Mouse (Mus musculus) embryonic facial prominence, embryonic 12.5 days (tissue): Measurements from ENCODE around the gene Wasf3. TPM values are rescaled to one million over a fixed set of nuclear protein-coding genes. Genes with fewer than 3 reads are reported as not detected.

Experiments
- ATAC-seq: fragments of 200-750 bp; cut with Nextera tagmentation; 2 replicates; pipeline ENCODE4 v1.8.0; 2017; ENCODE audit not compliant: insufficient number of reproducible peaks, insufficient read depth, low FRiP score, low TSS enrichment
- H3K27ac ChIP-seq: fragments of 300-500 bp; sonication (generic); 2 replicates; pipeline ENCODE4 v1.5.1; 2016; ENCODE audit warnings: mild to moderate bottlenecking
- H3K27me3 ChIP-seq: fragments of 300-500 bp; sonication (generic); 2 replicates; pipeline ENCODE4 v1.6.1; 2016; ENCODE audit warnings: mild to moderate bottlenecking, moderate library complexity
- H3K36me3 ChIP-seq: fragments of 300-500 bp; sonication (generic); 2 replicates; pipeline ENCODE4 v1.6.1; 2016; ENCODE audit warnings: mild to moderate bottlenecking
- H3K4me1 ChIP-seq: fragments of 300-500 bp; sonication (generic); 2 replicates; pipeline ENCODE4 v1.6.1; 2016
- H3K4me2 ChIP-seq: fragments of 300-500 bp; sonication (generic); replicated peaks from 2 replicates; pipeline ENCODE4 v1.6.1; 2016; ENCODE audit warnings: mild to moderate bottlenecking, moderate library complexity
- H3K4me3 ChIP-seq: fragments of 300-500 bp; sonication (generic); 2 replicates; pipeline ENCODE4 v1.5.1; 2016; ENCODE audit warnings: mild to moderate bottlenecking
- H3K9ac ChIP-seq: fragments of 300-500 bp; sonication (generic); 2 replicates; pipeline ENCODE4 v1.6.1; 2016; ENCODE audit warnings: mild to moderate bottlenecking, moderate library complexity
- H3K9me3 ChIP-seq: fragments of 300-500 bp; sonication (generic); 2 replicates; pipeline ENCODE4 v1.6.1; 2016; ENCODE audit warnings: mild to moderate bottlenecking, moderate library complexity
- WGBS: fragments of 180-500 bp; shearing (Covaris S2); methylation state at CpG from one replicate; pipeline ENCODE4 v1.1.7; 2016; 5-methylcytosine and 5-hydroxymethylcytosine counted together
- polyA plus RNA-seq: library from polyadenylated mRNA; unstranded; fragments of >200 nt; fragmentation: Nextera tagmentation; extraction: Ambion mirVana; gene quantifications from 2 replicates; pipeline ENCODE4 v1.2.1, GENCODE M21; 2016

Wasf3 gene
- polyA plus RNA-seq, 1 experiment from 2014 or later: 5.4 TPM

- Histone ChIP-seq H3K4me3 (no peak overlapping the region), H3K9me3 (no peaks in the 10 kb centered on the region), H3K9ac (no peak overlapping the region), H3K4me1 (no peaks in the 10 kb centered on the region), H3K27me3 (no peaks in the 10 kb centered on the region), H3K4me2 (no peak overlapping the region), H3K27ac (no peak overlapping the region), H3K36me3 (no peaks in the 10 kb centered on the region)
- WGBS: 72% methylated on average over 8 of the region's 8 CpGs
- ATAC-seq: no peak
Measured at GRCm38 (mm10) chr5:146424711-146425326, 40.0 kb downstream of the Wasf3 start.

- 92% methylated on average over 4 of the region's 4 CpGs for WGBS
- Histone ChIP-seq H3K4me1 (no peaks in the 10 kb centered on the region), H3K27me3 (no peaks in the 10 kb centered on the region), H3K4me2 (no peak overlapping the region), H3K9ac (no peak overlapping the region), H3K27ac (no peak overlapping the region), H3K9me3 (no peaks in the 10 kb centered on the region), H3K4me3 (no peak overlapping the region), H3K36me3 (no peaks in the 10 kb centered on the region)
- no peak for ATAC-seq
Measured at GRCm38 (mm10) chr5:146425656-146426055, 40.9 kb downstream of the Wasf3 start.

- ATAC-seq: no peak
- WGBS: 41% methylated on average over 4 of the region's 4 CpGs
- no peaks in the 10 kb centered on the region for H3K9me3 ChIP-seq
Measured at GRCm38 (mm10) chr5:146428109-146428508, 43.3 kb downstream of the Wasf3 start.

GRCm38 (mm10) chr5:146431821-146432220 is 47.0 kb downstream of the Wasf3 start:
- Histone ChIP-seq H3K27me3 (no peaks in the 10 kb centered on the region), H3K4me3 (no peak overlapping the region), H3K9ac (no peak overlapping the region), H3K4me1 (no peaks in the 10 kb centered on the region), H3K9me3 (no peaks in the 10 kb centered on the region), H3K4me2 (no peak overlapping the region), H3K27ac (no peak overlapping the region), H3K36me3 (no peaks in the 10 kb centered on the region)
- WGBS: 85% methylated on average over 3 of the region's 3 CpGs
- 0 out of 2 replicates have a peak, but pooled peaks have one; percentile 41 for ATAC-seq

More at GRCm38 (mm10) chr5:146428109-146428508, 43.3 kb downstream of the Wasf3 start:
- Histone ChIP-seq H3K36me3 (no peaks in the 10 kb centered on the region), H3K27me3 (no peaks in the 10 kb centered on the region), H3K4me2 (no peak overlapping the region), H3K27ac (no peak overlapping the region), H3K4me1 (no peaks in the 10 kb centered on the region), H3K9ac (no peak overlapping the region), H3K4me3 (no peak overlapping the region)

GRCm38 (mm10) chr5:146432476-146432875 is 47.7 kb downstream of the Wasf3 start:
- no peak overlapping the region for H3K4me2 ChIP-seq
- H3K27ac ChIP-seq: no peak overlapping the region
- H3K36me3 ChIP-seq: no peaks in the 10 kb centered on the region
- WGBS: 92% methylated on average over 6 of the region's 6 CpGs
- H3K4me3 ChIP-seq: no peak overlapping the region
- no peaks in the 10 kb centered on the region for H3K27me3 ChIP-seq
- H3K9me3 ChIP-seq: no peaks in the 10 kb centered on the region
- H3K4me1 ChIP-seq: no peaks in the 10 kb centered on the region
- ATAC-seq: no peak
- H3K9ac ChIP-seq: no peak overlapping the region

- H3K27me3 ChIP-seq: no peaks in the 10 kb centered on the region
- no peak overlapping the region for H3K4me2 ChIP-seq
- ATAC-seq: no peak
- no peaks in the 10 kb centered on the region for H3K9me3 ChIP-seq
- H3K27ac ChIP-seq: no peak overlapping the region
- H3K4me1 ChIP-seq: no peaks in the 10 kb centered on the region
- 94% methylated on average over 16 of the region's 16 CpGs for WGBS
- no peak overlapping the region for H3K4me3 ChIP-seq
- peaks cover 8% of the 10 kb centered on the region; the same call in 1 of the 2 replicates for H3K36me3 ChIP-seq
- H3K9ac ChIP-seq: no peak overlapping the region
Measured at GRCm38 (mm10) chr5:146435316-146435715, 50.5 kb downstream of the Wasf3 start.

GRCm38 (mm10) chr5:146436796-146437195 is 52.0 kb downstream of the Wasf3 start:
- Histone ChIP-seq H3K4me1 (no peaks in the 10 kb centered on the region), H3K4me2 (no peak overlapping the region), H3K27me3 (no peaks in the 10 kb centered on the region), H3K9ac (no peak overlapping the region), H3K4me3 (no peak overlapping the region), H3K36me3 (peaks cover 8% of the 10 kb centered on the region; the same call in 1 of the 2 replicates), H3K27ac (no peak overlapping the region), H3K9me3 (no peaks in the 10 kb centered on the region)
- ATAC-seq: no peak
- WGBS: 93% methylated on average over 11 of the region's 11 CpGs

GRCm38 (mm10) chr5:146439152-146439781 is 54.5 kb downstream of the Wasf3 start:
- peak overlapping the region; percentile 32; the same call in 1 of the 2 replicates for H3K27ac ChIP-seq
- ATAC-seq: no peak
- 81% methylated on average over 7 of the region's 7 CpGs for WGBS
- peaks cover 8% of the 10 kb centered on the region; the same call in 1 of the 2 replicates for H3K36me3 ChIP-seq
- H3K27me3 ChIP-seq: no peaks in the 10 kb centered on the region
- no peak overlapping the region for H3K4me2 ChIP-seq
- H3K9ac ChIP-seq: no peak overlapping the region
- no peak overlapping the region for H3K4me3 ChIP-seq
- H3K9me3 ChIP-seq: no peaks in the 10 kb centered on the region
- no peaks in the 10 kb centered on the region for H3K4me1 ChIP-seq

GRCm38 (mm10) chr5:146440273-146440672 is 55.5 kb downstream of the Wasf3 start:
- H3K4me1 ChIP-seq: no peaks in the 10 kb centered on the region
- H3K4me2 ChIP-seq: no peak overlapping the region
- H3K4me3 ChIP-seq: no peak overlapping the region
- no peaks in the 10 kb centered on the region for H3K9me3 ChIP-seq
- H3K9ac ChIP-seq: no peak overlapping the region
- H3K27ac ChIP-seq: no peak overlapping the region
- peaks cover 8% of the 10 kb centered on the region; the same call in 1 of the 2 replicates for H3K36me3 ChIP-seq
- WGBS: 94% methylated on average over 5 of the region's 5 CpGs
- no peaks in the 10 kb centered on the region for H3K27me3 ChIP-seq
- ATAC-seq: no peak

GRCm38 (mm10) chr5:146442767-146443166 is 58.0 kb downstream of the Wasf3 start:
- Histone ChIP-seq H3K27ac (no peak overlapping the region), H3K9me3 (no peaks in the 10 kb centered on the region), H3K4me1 (no peaks in the 10 kb centered on the region), H3K4me3 (no peak overlapping the region), H3K27me3 (no peaks in the 10 kb centered on the region), H3K4me2 (no peak overlapping the region), H3K9ac (no peak overlapping the region), H3K36me3 (peaks cover 7% of the 10 kb centered on the region; the same call in 1 of the 2 replicates)
- no peak for ATAC-seq
- 89% methylated on average over 2 of the region's 2 CpGs for WGBS

GRCm38 (mm10) chr5:146446633-146447032 is 61.8 kb downstream of the Wasf3 start:
- Histone ChIP-seq H3K36me3 (no peaks in the 10 kb centered on the region), H3K27me3 (no peaks in the 10 kb centered on the region), H3K4me1 (no peaks in the 10 kb centered on the region), H3K9ac (no peak overlapping the region), H3K4me2 (no peak overlapping the region), H3K9me3 (no peaks in the 10 kb centered on the region), H3K27ac (no peak overlapping the region), H3K4me3 (no peak overlapping the region)
- 82% methylated on average over 2 of the region's 2 CpGs for WGBS
- no peak for ATAC-seq

GRCm38 (mm10) chr5:146451592-146452254 is 66.9 kb downstream of the Wasf3 start:
- Histone ChIP-seq H3K4me2 (no peak overlapping the region), H3K27me3 (no peaks in the 10 kb centered on the region), H3K4me3 (no peak overlapping the region), H3K36me3 (0 out of 2 replicates have a peak, but pooled peaks cover 2% of the 10 kb centered on the region), H3K4me1 (no peaks in the 10 kb centered on the region), H3K9ac (no peak overlapping the region), H3K27ac (no peak overlapping the region), H3K9me3 (no peaks in the 10 kb centered on the region)
- 71% methylated on average over 11 of the region's 11 CpGs for WGBS
- no peak for ATAC-seq
